ENCODE assay signal across 13 mouse cellular contexts in genomic region chr15:83059233-83059660, GRCm38 (mm10). TPM values are rescaled to one million over a fixed set of nuclear protein-coding genes. Genes with fewer than 3 reads are reported as not detected.
DNase-seq lines count a peak whose midpoint lies in the region; ATAC-seq lines count a peak whose summit lies in the region.
"Had no signal": no experiment of that assay in that cellular context is flagged by ENCODE, and none has a peak within 500 bp of the region (broad histone marks: within the 10 kb centered on the region; RNA-seq: fewer than 3 reads in every experiment).

No protein-coding gene starts in this region.

- no peaks in the 10 kb centered on the region for H3K36me3 ChIP-seq in heart, embryonic 12.5 days
- no peaks in the 10 kb centered on the region for H3K36me3 ChIP-seq in hindbrain, embryonic 13.5 days
- no peaks in the 10 kb centered on the region for H3K36me3 ChIP-seq in midbrain, embryonic 13.5 days
- H3K36me3 ChIP-seq: kidney, embryonic 15.5 days had no signal

- H3K27me3 ChIP-seq in heart, embryonic 12.5 days (replicated peaks) = peaks cover 3% of the 10 kb centered on the region; the same call in 1 of the 2 replicates
- peaks cover 3% of the 10 kb centered on the region; the same call in 1 of the 2 replicates for H3K27me3 ChIP-seq in hindbrain, embryonic 13.5 days
- H3K27me3 ChIP-seq in midbrain, embryonic 13.5 days = no peaks in the 10 kb centered on the region

- no peak for DNase-seq in heart, adult 18-20 months
- DNase-seq in cerebellum, adult 11-12 months = no peak
- DNase-seq in B cell, adult 2 months = no peak
- DNase-seq in heart, postnatal 25 days (ENCODE audit: low spot score) = no peak
- DNase-seq: adrenal gland, postnatal 36 days; cerebellum, postnatal 14 days; heart, postnatal 4 days; thymus, adult 2 months had no signal

- 16% methylated on average over 5 of the region's 5 CpGs for WGBS in heart, embryonic 12.5 days
- WGBS in hindbrain, embryonic 13.5 days = 31% methylated on average over 5 of the region's 5 CpGs
- 32% methylated on average over 5 of the region's 5 CpGs for WGBS in midbrain, embryonic 13.5 days

- no peak overlapping the region for H3K9ac ChIP-seq in heart, embryonic 12.5 days
- no peak overlapping the region for H3K9ac ChIP-seq in hindbrain, embryonic 13.5 days
- no peak overlapping the region for H3K9ac ChIP-seq in midbrain, embryonic 13.5 days (replicated peaks)
- H3K9ac ChIP-seq: kidney, embryonic 15.5 days had no signal

- peaks cover 39% of the 10 kb centered on the region for H3K4me1 ChIP-seq in heart, embryonic 12.5 days (replicated peaks)
- peaks cover 48% of the 10 kb centered on the region for H3K4me1 ChIP-seq in hindbrain, embryonic 13.5 days (replicated peaks)
- peaks cover 52% of the 10 kb centered on the region for H3K4me1 ChIP-seq in midbrain, embryonic 13.5 days (replicated peaks)

- H3K4me2 ChIP-seq in heart, embryonic 12.5 days = no peak overlapping the region
- no peak overlapping the region for H3K4me2 ChIP-seq in hindbrain, embryonic 13.5 days
- H3K4me2 ChIP-seq in midbrain, embryonic 13.5 days (replicated peaks) = no peak overlapping the region
- H3K4me2 ChIP-seq: kidney, embryonic 15.5 days had no signal

- ATAC-seq in heart, embryonic 12.5 days (ENCODE audit: insufficient number of reproducible peaks, low FRiP score) = peak; percentile 71; the same call in 1 of the 2 replicates
- ATAC-seq in common myeloid progenitor, adult 5-6 weeks (replicated peaks; ENCODE audit: low read depth, poor library complexity, severe bottlenecking) = 0 out of 2 replicates have a peak, but pooled peaks have one; percentile 36
- ATAC-seq in hindbrain, embryonic 13.5 days (ENCODE audit: low FRiP score) = no peak
- ATAC-seq in midbrain, embryonic 13.5 days = no peak

- no peak overlapping the region for H3K4me3 ChIP-seq in heart, embryonic 12.5 days
- no peak overlapping the region for H3K4me3 ChIP-seq in hindbrain, embryonic 13.5 days
- H3K4me3 ChIP-seq in midbrain, embryonic 13.5 days (replicated peaks) = no peak overlapping the region
- H3K4me3 ChIP-seq: kidney, embryonic 15.5 days had no signal

- H3K9me3 ChIP-seq in heart, embryonic 12.5 days (replicated peaks) = no peaks in the 10 kb centered on the region
- H3K9me3 ChIP-seq in hindbrain, embryonic 13.5 days = no peaks in the 10 kb centered on the region
- no peaks in the 10 kb centered on the region for H3K9me3 ChIP-seq in midbrain, embryonic 13.5 days

- H3K27ac ChIP-seq in heart, embryonic 12.5 days (ENCODE audit: poor library complexity, severe bottlenecking) = no peak overlapping the region
- H3K27ac ChIP-seq in hindbrain, embryonic 13.5 days = peak overlapping the region; percentile 42
- H3K27ac ChIP-seq in midbrain, embryonic 13.5 days = peak overlapping the region; percentile 71
- H3K27ac ChIP-seq: kidney, embryonic 15.5 days had no signal

- intact Hi-C loops in heart, postnatal 25 days (cut with DNase I) = no loop called here

RNA-seq across cellular contexts. Expression of gene Nfam1, which starts 26.1 kb away (rescaled TPM):
- 1.7 and 1.9 TPM in 2 replicates for polyA plus RNA-seq in heart, embryonic 12.5 days (2016; fragmentation: Nextera tagmentation; extraction: Ambion mirVana)
- 1 to 10 TPM; 1.5 to 2.0 TPM for total RNA-seq in heart, adult 18-20 months (2021)
- 23.1 and 25.0 TPM in 2 replicates for total RNA-seq in common myeloid progenitor, adult 5-6 weeks (2017)
- 2.0 and 2.2 TPM in 2 replicates for polyA plus RNA-seq in hindbrain, embryonic 13.5 days (2015; fragmentation: Nextera tagmentation; extraction: Ambion mirVana)
- 2.4 and 2.5 TPM in 2 replicates for polyA plus RNA-seq in midbrain, embryonic 13.5 days (2015; fragmentation: Nextera tagmentation; extraction: Ambion mirVana)
- total RNA-seq in heart, postnatal 25 days (2021) = 1 to 10 TPM; 2.9 TPM

RNA-seq across cellular contexts. Expression of gene Serhl, which starts 30.1 kb away (rescaled TPM):
- polyA plus RNA-seq in heart, embryonic 12.5 days (2016; fragmentation: Nextera tagmentation; extraction: Ambion mirVana) = 58.9 and 68.8 TPM in 2 replicates
- 10 to 100 TPM; 46.1 to 55.5 TPM for total RNA-seq in heart, adult 18-20 months (2021)
- total RNA-seq in common myeloid progenitor, adult 5-6 weeks (2017) = 30.7 and 35.2 TPM in 2 replicates
- 30.8 and 32.4 TPM in 2 replicates for polyA plus RNA-seq in hindbrain, embryonic 13.5 days (2015; fragmentation: Nextera tagmentation; extraction: Ambion mirVana)
- polyA plus RNA-seq in midbrain, embryonic 13.5 days (2015; fragmentation: Nextera tagmentation; extraction: Ambion mirVana) = 27.2 and 30.6 TPM in 2 replicates
- total RNA-seq in heart, postnatal 25 days (2021) = 10 to 100 TPM; 40.5 to 44.8 TPM

Comparison
In these comparisons a context has a peak if more than half of its experiments do, and no peak if none do; other contexts are left out.
1. ATAC-seq: peak in heart, embryonic 12.5 days (single experiment) and common myeloid progenitor, adult 5-6 weeks (single experiment); none in hindbrain, embryonic 13.5 days (single experiment) and midbrain, embryonic 13.5 days (single experiment).